Mouse (Mus musculus) lung, postnatal 14 days (tissue): ENCODE data around the gene Saa4.
"Not testable (repeated sequence)": the region's sequence is repeated elsewhere in the genome, so short reads cannot be mapped to it uniquely, and the experiment has no call there.

ENCODE experiments used
- DNase-seq: peaks from one replicate; pipeline ENCODE4 v3.0.0; 2021

Gene Saa4

DNA sequence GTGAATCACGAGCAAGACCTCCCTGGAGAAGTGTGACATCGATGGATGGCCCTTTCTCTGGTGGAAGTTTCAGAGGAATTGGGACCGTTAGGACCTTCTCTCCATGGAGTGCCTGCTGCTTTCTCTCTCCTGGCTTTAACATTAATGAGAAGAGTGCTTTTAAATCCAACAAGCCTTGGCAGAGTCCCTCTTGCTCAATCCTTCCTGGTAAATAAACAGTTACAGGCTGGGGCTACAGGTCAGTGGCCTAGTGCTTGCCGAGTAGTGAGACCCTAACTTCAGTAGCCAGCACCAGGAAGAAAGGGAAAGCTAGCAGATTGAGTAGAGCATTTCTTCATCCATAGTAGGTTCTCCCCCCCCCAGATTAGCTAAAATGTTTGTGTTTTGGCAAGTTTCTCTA, at the start of gene Saa4:
Gene Saa4 (minus strand): TSS at position 146 of the 400 bp plus-strand sequence.
- DNase-seq: no peak

GRCm38 (mm10) chr7:46770706-46771105, 38.3 kb upstream of the Saa4 start:
- DNase-seq: peak; percentile 67

GRCm38 (mm10) chr7:46768451-46768850, 36.0 kb upstream of the Saa4 start:
- no peak for DNase-seq

GRCm38 (mm10) chr7:46767371-46767770, 35.0 kb upstream of the Saa4 start:
- DNase-seq: no peak

DNA sequence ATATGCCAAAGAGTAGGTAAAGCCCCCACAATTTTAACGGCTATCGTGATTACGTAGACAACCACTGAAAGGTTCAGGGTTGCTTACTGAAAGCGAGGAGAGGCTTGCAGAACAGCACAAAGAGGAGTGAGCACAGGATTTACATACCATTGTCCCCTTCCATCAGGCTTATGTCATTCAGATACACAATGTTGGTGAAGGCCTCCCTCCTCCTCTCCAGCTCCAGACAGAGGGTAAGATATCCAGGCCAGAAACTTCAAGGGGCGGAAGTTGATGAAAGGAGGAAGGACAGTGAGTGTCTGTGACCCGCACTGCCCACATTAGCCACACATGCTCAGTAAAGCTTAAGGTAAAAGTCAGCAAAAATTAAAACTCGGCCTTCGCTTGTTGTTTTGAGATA, 32.3 kb upstream of the Saa4 start:
- DNase-seq: no peak

- no peak for DNase-seq
Observed at GRCm38 (mm10) chr7:46762601-46763000, 30.2 kb upstream of the Saa4 start.

- DNase-seq: no peak
Observed at GRCm38 (mm10) chr7:46761049-46761795, 28.8 kb upstream of the Saa4 start.

DNA sequence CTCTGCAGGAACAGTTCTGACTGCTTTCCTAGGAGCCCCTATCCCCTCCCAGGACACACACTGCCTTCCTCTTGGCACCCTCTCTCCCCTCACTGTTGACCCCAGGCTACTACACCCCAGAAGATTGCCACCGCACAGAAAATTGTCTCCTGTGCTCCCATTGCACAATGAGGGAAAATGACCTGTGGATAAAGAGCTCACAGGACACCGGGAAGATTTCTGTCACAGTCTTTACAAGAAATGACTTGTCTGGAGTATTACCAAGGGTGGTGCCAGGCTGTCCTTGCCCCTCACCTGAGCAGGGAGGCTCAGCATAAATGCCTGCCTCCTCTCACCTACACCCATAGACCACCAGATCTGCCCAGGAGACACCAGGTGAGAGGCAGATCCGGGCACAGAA, 19.1 kb upstream of the Saa4 start, which contains the start of gene Saa2:
Gene Saa2 (plus strand): TSS at position 301 of the 400 bp plus-strand sequence.
- DNase-seq: no peak

GRCm38 (mm10) chr7:46748459-46748858, 16.1 kb upstream of the Saa4 start:
- DNase-seq: no peak

DNA sequence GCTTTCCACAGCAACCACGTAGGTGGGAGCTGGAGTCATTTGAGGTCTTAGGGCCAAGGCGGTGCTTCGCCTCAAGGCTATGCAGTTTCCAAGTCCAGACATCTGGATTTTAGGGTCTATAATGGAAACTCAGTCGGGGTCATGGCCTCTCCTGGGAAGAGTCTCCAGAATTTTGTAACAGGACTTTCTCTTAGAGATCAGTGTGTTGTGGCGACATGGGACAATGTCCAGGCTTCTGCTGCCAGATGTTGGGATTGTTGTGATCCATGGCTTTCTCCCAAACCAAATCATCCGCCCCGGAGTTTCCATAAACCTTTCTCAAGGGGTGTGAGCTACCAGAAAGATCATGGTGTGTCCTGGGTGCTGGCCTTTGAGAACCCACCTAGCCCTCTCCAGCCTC, 14.0 kb upstream of the Saa4 start:
- peak; percentile 24 for DNase-seq

DNA sequence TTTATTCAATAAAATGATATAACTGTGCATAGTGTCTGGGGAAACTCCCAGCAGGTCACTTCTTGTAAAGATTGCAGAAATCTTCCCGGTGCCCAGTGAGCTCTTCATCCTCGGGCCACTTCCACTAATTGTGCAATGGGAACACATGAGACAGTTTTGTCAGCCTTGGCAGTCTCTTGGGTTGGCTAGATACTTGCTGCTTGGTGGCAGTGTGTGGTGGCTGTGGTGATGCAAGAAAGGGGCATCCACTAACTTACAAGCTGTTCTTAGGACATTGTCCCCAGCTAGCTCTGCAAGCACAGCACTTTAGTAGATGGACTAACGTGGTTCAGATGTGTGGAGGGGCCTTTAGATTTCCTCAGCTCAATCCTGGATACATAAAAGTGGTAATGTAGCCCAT, 13.4 kb upstream of the Saa4 start:
- DNase-seq: peak; percentile 23

GRCm38 (mm10) chr7:46742880-46743279, 10.5 kb upstream of the Saa4 start, which contains the start of gene Saa1:
TSS of gene Saa1 (minus strand) at chr7:46742980.
- not testable (repeated sequence) for DNase-seq

- not testable (repeated sequence) for DNase-seq
Observed at GRCm38 (mm10) chr7:46740041-46740440, 7.6 kb upstream of the Saa4 start.

DNA sequence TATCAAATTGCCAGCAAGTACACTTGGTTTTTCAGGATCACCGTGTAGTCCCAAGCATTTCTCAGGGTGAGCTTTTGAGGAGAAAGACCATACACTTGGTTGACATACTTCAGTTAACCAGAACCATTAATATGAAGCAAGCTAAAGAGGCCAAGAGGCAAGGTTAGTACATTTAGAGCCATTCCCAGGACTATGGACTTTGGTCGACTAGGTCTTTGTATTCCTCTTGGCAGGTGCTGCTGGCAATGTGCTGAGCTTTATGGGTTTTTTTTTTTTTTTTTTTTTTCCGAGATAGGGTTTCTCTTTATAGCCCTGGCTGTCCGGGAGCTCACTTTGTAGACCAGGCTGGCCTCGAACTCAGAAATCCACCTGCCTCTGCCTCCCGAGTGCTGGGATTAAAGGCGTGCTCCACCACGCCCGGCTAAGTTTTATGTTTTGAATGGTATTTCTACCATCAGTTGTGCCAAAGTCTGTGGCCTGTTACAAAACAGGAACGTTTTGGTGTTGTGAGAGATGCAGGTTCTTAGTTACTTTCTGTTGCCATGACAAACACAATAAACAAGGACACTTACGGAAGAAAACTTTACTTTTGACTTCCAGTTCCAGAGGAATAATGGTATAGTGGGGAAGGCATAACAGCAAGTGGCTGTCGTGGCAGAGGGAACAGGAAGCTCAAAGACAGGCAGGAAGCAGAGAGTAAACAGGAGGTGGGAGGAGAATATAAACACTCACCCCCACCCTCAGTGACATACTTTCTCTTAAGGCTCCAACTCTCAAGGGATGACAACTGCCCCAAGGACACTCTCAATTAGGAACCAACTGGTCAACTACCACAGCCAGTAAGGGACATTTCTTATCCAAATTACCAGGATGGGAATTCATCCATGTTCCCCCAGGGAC, 6.4 kb upstream of the Saa4 start:
- peak; percentile 34 for DNase-seq

DNA sequence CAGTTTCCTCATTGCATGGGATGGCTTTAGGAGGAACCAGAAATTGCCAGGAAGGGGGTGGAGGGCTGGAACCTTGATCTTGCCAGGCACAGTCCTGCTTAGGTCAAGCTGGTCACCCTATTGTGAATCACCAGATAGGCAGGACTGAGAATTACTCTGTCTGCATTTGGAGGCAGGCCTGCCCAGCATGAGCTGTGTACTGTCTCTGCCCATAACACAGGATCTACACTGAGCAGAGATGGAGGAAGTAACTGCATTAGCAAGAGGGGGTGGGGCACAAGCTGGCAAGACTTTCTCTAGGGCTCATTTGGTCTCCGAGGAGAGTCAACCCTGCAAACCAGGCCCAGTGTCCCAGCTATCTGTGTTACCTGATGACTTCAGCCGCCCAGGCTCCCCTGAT, 2.6 kb upstream of the Saa4 start:
- DNase-seq: no peak

- no peak for DNase-seq
Observed at GRCm38 (mm10) chr7:46727584-46727983, 4.8 kb downstream of the Saa4 start.

DNA sequence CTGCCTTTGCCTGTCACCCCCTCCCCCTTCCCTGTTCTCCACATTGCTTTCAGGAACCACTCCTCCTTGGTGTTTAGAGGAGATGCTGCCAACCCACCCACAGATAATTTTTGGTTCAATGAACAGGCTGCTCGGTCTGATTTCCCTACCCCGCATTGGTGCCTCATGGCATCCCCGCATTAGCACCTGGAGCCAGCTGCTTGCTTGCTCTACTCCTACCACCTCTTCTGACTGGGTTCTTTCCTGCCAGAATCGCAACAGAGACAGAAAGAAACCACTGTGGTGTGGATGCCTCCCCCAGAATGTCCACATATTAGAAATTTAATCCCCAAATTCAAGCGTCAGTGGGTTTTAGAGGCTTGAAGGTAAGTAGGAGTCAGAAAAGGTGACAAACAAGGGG, 8.0 kb downstream of the Saa4 start:
- no peak for DNase-seq

DNA sequence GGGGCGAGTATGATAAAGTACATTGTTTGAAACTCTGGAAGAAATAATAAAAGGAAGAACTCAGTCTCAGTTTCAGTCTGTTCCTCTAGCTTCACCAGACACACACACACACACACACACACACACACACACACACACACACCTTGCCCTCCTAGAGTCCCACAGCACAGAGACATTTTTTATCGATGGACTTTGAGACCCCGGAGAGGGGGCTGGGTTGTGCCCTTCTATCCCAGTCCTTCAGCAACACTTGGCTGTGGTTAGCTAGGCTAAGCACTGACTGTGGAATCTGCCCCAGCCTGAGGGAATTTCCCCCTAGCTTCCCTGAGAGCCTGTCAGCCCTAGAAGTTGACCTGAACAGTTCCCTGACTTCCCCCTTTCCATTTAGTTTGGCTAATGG, 8.6 kb downstream of the Saa4 start:
- DNase-seq: no peak

DNA sequence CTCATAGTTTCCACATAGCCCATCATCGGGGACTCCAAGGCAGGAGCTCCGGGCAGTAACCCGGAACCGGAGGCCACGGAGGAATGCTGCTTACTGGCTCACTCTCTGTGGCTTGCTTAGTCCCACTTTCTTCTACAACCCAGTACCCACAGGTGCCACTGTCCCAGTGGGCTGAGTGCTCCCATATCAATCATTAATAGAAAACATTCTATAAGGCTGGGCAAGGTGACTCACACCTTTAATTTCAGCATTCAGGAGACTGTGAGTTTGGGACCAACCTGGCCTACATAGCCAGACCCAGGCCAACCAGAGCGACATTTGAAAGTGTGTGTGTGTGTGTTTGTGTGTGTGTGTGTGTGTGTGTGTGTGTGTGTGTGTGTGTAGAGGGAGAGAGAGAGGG, 9.0 kb downstream of the Saa4 start:
- DNase-seq: no peak

- no peak for DNase-seq
Observed at GRCm38 (mm10) chr7:46720460-46720859, 11.9 kb downstream of the Saa4 start.

- DNase-seq: peak; percentile 75
Observed at GRCm38 (mm10) chr7:46719526-46719925, 12.9 kb downstream of the Saa4 start.

- DNase-seq: no peak
Observed at GRCm38 (mm10) chr7:46718591-46719270, 13.7 kb downstream of the Saa4 start.

DNA sequence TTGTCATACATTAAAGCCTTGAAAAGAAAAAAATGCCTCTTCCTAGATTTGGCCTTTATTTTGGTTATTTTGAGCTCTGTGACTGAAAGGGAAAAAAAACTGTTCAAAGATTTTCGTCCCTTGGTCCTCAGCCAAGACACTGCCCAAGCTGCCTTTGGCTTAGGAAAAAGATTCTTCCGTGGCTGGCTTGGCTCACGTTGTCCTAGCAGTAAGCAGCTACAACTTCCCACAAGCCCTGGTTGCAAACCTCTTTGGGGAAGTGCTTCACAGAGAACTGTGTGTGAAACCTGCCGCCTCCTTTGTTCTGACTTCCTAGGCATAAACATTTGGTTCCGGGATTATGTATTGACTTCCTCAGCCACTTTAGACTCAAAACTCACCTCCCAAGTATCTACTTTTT, 15.5 kb downstream of the Saa4 start:
- peak; percentile 65 for DNase-seq
